35 mouse cellular contexts compared by ENCODE assay signal in the genomic region with DNA sequence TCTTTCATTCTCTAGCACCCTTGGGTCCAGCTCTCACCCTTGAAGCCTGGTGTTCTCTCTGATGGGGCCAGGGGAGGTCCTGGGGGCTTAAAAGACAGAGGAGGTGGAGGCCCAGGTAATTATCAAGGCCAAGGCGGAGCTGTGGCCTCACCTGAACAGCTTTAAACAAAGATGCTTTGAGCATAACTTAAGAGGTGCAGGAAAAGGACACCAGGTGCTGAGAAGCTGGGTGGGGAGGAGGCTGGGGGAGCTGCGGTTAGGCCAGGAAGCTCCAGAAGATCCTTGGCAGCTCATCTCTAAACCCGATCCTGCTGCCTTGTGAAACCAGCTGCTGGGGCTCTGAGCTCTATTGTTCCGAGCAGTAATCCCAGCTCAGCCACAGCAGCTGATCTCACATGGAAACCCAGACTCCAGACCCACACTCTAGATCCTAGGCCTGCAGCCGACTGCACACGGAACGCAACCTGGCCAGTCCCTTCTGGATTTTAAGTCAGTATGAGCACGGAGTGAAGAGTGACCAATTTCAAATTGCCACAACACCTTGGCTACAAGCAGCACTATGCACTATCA. TPM values are rescaled to one million over a fixed set of nuclear protein-coding genes. Genes with fewer than 3 reads are reported as not detected.
DNase-seq lines count a peak whose midpoint lies in the region; ATAC-seq and TF ChIP-seq lines count a peak whose summit lies in the region.
"Had no signal": no experiment of that assay in that cellular context is flagged by ENCODE, and none has a peak within 500 bp of the region (broad histone marks: within the 10 kb centered on the region; RNA-seq: fewer than 3 reads in every experiment).

Prss33 (minus strand) TSS at position 51 of the 570 bp plus-strand sequence.

- H3K27me3 ChIP-seq in midbrain, embryonic 12.5 days, result peaks cover 41% of the 10 kb centered on the region
- 0 out of 2 replicates have a peak, but pooled peaks cover 3% of the 10 kb centered on the region for H3K27me3 ChIP-seq in midbrain, embryonic 14.5 days (ENCODE audit: control insufficient read depth, insufficient read depth, low read length)
- peaks cover 10% of the 10 kb centered on the region; the same call in 1 of the 2 replicates for H3K27me3 ChIP-seq in embryonic facial prominence, embryonic 14.5 days (replicated peaks; ENCODE audit: control insufficient read depth, insufficient read depth, low read length)

- H3K4me1 ChIP-seq in midbrain, embryonic 12.5 days, result no peaks in the 10 kb centered on the region
- H3K4me1 ChIP-seq in midbrain, embryonic 14.5 days (ENCODE audit: control insufficient read depth, insufficient read depth, low read length), result no peaks in the 10 kb centered on the region; the same call in 1 of the 2 replicates
- H3K4me1 ChIP-seq in embryonic facial prominence, embryonic 14.5 days (ENCODE audit: control insufficient read depth, insufficient read depth, low read length), result no peaks in the 10 kb centered on the region
- H3K4me1 ChIP-seq: embryonic facial prominence, embryonic 12.5 days; hindbrain, embryonic 10.5 days; hindbrain, embryonic 15.5 days; liver, embryonic 15.5 days; lung, embryonic 15.5 days had no signal

- H3K9ac ChIP-seq in midbrain, embryonic 12.5 days (replicated peaks), result 0 out of 2 replicates have a peak within 1 kb of the TSS, but pooled peaks have one; percentile 11
- no peak within 1 kb of the TSS for H3K9ac ChIP-seq in midbrain, embryonic 14.5 days (replicated peaks; ENCODE audit: low read length)
- 0 out of 2 replicates have a peak within 1 kb of the TSS, but pooled peaks have one; percentile 8 for H3K9ac ChIP-seq in embryonic facial prominence, embryonic 14.5 days (ENCODE audit: low read depth, low read length)
- H3K9ac ChIP-seq: embryonic facial prominence, embryonic 12.5 days; hindbrain, embryonic 15.5 days; liver, embryonic 15.5 days; lung, embryonic 15.5 days had no signal

- no peak within 1 kb of the TSS for H3K4me2 ChIP-seq in midbrain, embryonic 12.5 days (replicated peaks)
- no peak within 1 kb of the TSS for H3K4me2 ChIP-seq in midbrain, embryonic 14.5 days (ENCODE audit: low read length)
- H3K4me2 ChIP-seq in embryonic facial prominence, embryonic 14.5 days (ENCODE audit: low read depth, low read length), result no peak within 1 kb of the TSS
- H3K4me2 ChIP-seq: embryonic facial prominence, embryonic 12.5 days; hindbrain, embryonic 15.5 days; liver, embryonic 15.5 days; lung, embryonic 15.5 days had no signal

- DNase-seq in gastrocnemius, adult 2 months, result peak; percentile 3
- DNase-seq in gastrocnemius, postnatal 14 days, result no peak
- no peak for DNase-seq in midbrain, embryonic 14.5 days
- DNase-seq in embryonic facial prominence, embryonic 14.5 days (ENCODE audit: low spot score), result peak; percentile 82
- DNase-seq in retina, postnatal 7 days (ENCODE audit: low read depth, low spot score), result peak; percentile 55
- DNase-seq in kidney, adult 11 months, result no peak
- DNase-seq in urinary bladder, adult 18-20 months (ENCODE audit: low spot score in 2 of 2), result no peak
- DNase-seq: adrenal gland, adult 2 months; adrenal gland, postnatal 36 days; cerebellum, adult 8-10 months; cerebellum, postnatal 25 days; gastrocnemius, postnatal 10 days; heart, postnatal 14 days; kidney, adult 18-20 months; kidney, postnatal 4 days; left cerebral cortex, postnatal 4 days had no signal

- H3K36me3 ChIP-seq in midbrain, embryonic 12.5 days, result no peaks in the 10 kb centered on the region
- no peaks in the 10 kb centered on the region for H3K36me3 ChIP-seq in midbrain, embryonic 14.5 days (ENCODE audit: control insufficient read depth, insufficient read depth, low read length)
- no peaks in the 10 kb centered on the region for H3K36me3 ChIP-seq in embryonic facial prominence, embryonic 14.5 days (ENCODE audit: control insufficient read depth, insufficient read depth, low read length)
- H3K36me3 ChIP-seq: embryonic facial prominence, embryonic 12.5 days; hindbrain, embryonic 10.5 days; hindbrain, embryonic 15.5 days; liver, embryonic 15.5 days; lung, embryonic 15.5 days had no signal

- ATAC-seq in midbrain, embryonic 12.5 days (ENCODE audit: low FRiP score, low read depth), result no peak
- no peak for ATAC-seq in midbrain, embryonic 14.5 days (ENCODE audit: low FRiP score, low TSS enrichment)
- ATAC-seq in embryonic facial prominence, embryonic 14.5 days (ENCODE audit: low read depth), result peak; percentile 83
- ATAC-seq: activated CD4-positive, CD25-positive, alpha-beta regulatory T cell, adult 4 months; forebrain, embryonic 16.5 days; inflammation-experienced regulatory T-cells, adult 6 months had no signal

- no peak for TF ChIP-seq CTCF in gastrocnemius, adult 2 months (IDR thresholded peaks at IDR 0.05)

- intact Hi-C loops in gastrocnemius, adult 2 months (cut with DNase I), result no loop called here
- intact Hi-C loops in gastrocnemius, postnatal 14 days (cut with DNase I; ENCODE audit: low total_unique reads), result no loop called here

- no peak within 1 kb of the TSS for H3K27ac ChIP-seq in gastrocnemius, adult 2 months
- 0 out of 2 replicates have a peak within 1 kb of the TSS, but pooled peaks have one; percentile 25 for H3K27ac ChIP-seq in midbrain, embryonic 12.5 days (replicated peaks)
- no peak within 1 kb of the TSS for H3K27ac ChIP-seq in midbrain, embryonic 14.5 days (replicated peaks; ENCODE audit: low read depth, low read length)
- H3K27ac ChIP-seq in embryonic facial prominence, embryonic 14.5 days (replicated peaks; ENCODE audit: low read depth, low read length), result no peak within 1 kb of the TSS
- H3K27ac ChIP-seq: embryonic facial prominence, embryonic 12.5 days; hindbrain, embryonic 10.5 days; hindbrain, embryonic 15.5 days; liver, embryonic 15.5 days; lung, embryonic 15.5 days had no signal

- H3K9me3 ChIP-seq in midbrain, embryonic 12.5 days, result no peaks in the 10 kb centered on the region
- H3K9me3 ChIP-seq in midbrain, embryonic 14.5 days (ENCODE audit: control insufficient read depth, low read length), result no peaks in the 10 kb centered on the region
- H3K9me3 ChIP-seq in embryonic facial prominence, embryonic 14.5 days (ENCODE audit: control insufficient read depth, low read length), result no peaks in the 10 kb centered on the region
- H3K9me3 ChIP-seq: embryonic facial prominence, embryonic 12.5 days; hindbrain, embryonic 10.5 days; hindbrain, embryonic 15.5 days; liver, embryonic 15.5 days; lung, embryonic 15.5 days had no signal

- 51% methylated on average over 8 of the region's 8 CpGs for WGBS in midbrain, embryonic 12.5 days
- 39% methylated on average over 8 of the region's 8 CpGs for WGBS in midbrain, embryonic 14.5 days
- WGBS in embryonic facial prominence, embryonic 14.5 days, result 60% methylated on average over 8 of the region's 8 CpGs

- no peak within 1 kb of the TSS for H3K4me3 ChIP-seq in gastrocnemius, adult 2 months
- H3K4me3 ChIP-seq in midbrain, embryonic 12.5 days, result no peak within 1 kb of the TSS
- H3K4me3 ChIP-seq in midbrain, embryonic 14.5 days (replicated peaks; ENCODE audit: low read depth, low read length), result no peak within 1 kb of the TSS
- H3K4me3 ChIP-seq in embryonic facial prominence, embryonic 14.5 days (ENCODE audit: low read depth, low read length), result no peak within 1 kb of the TSS
- H3K4me3 ChIP-seq: embryonic facial prominence, embryonic 12.5 days; hindbrain, embryonic 10.5 days; hindbrain, embryonic 15.5 days; liver, embryonic 15.5 days; lung, embryonic 15.5 days had no signal

RNA-seq across cellular contexts. Expression of gene Prss33, which starts in this region (rescaled TPM):
- not detected for total RNA-seq in gastrocnemius, adult 2 months (2021)
- total RNA-seq in gastrocnemius, postnatal 14 days (2021), result not detected
- 0.48 and 0.76 TPM in 2 replicates for polyA plus RNA-seq in midbrain, embryonic 12.5 days (2016; fragmentation: Nextera tagmentation; extraction: Ambion mirVana)
- 0.41 TPM in 1 of 2 replicates, not detected in the other for polyA plus RNA-seq in midbrain, embryonic 14.5 days (2014; fragmentation: Nextera tagmentation; extraction: Ambion mirVana)
- polyA plus RNA-seq in embryonic facial prominence, embryonic 14.5 days (2014; fragmentation: Nextera tagmentation; extraction: Ambion mirVana), result 0.77 and 0.88 TPM in 2 replicates
- total RNA-seq: adrenal gland, adult 2 months; adrenal gland, postnatal 36 days; gastrocnemius, postnatal 10 days; granulocyte monocyte progenitor cell, adult 5-6 weeks; heart, postnatal 14 days; layer of hippocampus, postnatal 25 days; liver, adult 2 months; megakaryocyte progenitor cell, adult 5-6 weeks; neutrophil, adult 5-6 weeks had no signal
- polyA plus RNA-seq: forebrain, embryonic 11.5 days; forebrain, embryonic 16.5 days; heart, embryonic 14.5 days; hindbrain, embryonic 10.5 days; kidney, embryonic 16.5 days; liver, adult 2 months; liver, embryonic 15.5 days; neural tube, embryonic 11.5 days; stomach, embryonic 14.5 days had no signal

Comparison
In these comparisons a context has a peak if more than half of its experiments do, and no peak if none do; other contexts are left out.
1. Peak in DNase-seq in gastrocnemius, adult 2 months; RNA of the gene not detected or under 1 TPM.
2. Peak in DNase-seq, ATAC-seq and H3K9ac ChIP-seq in embryonic facial prominence, embryonic 14.5 days; RNA of the gene not detected or under 1 TPM.